Mouse (Mus musculus): ENCODE data around the gene Bmper.

DNA sequence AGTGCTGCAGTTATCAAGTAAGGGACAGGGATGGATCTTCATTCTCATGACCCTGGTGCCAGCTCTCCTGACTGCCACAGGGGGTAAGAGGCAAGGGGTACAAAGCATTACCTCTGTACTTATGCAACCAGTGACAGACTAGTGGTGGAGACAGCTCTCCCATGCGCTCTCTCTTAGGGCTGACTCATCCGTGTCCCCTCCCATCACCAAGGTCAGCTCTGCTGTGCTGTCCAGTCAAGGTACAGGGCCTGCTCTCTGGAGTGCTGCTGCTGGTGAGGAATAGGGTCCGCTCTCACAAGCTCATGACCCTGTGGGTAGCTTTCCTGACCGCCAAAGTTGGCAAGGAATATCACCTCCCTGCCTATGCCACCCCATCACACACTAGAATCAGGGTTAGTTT lies 222.1 kb downstream of the Bmper start:
- no peak for TF ChIP-seq CTCF (IDR thresholded peaks at IDR 0.05; ENCODE audit: low read depth, low read length)
- no peak for TF ChIP-seq GATA1 (IDR thresholded peaks at IDR 0.05; ENCODE audit: borderline replicate concordance, low read length)
- no peak for TF ChIP-seq TAL1 (conservative IDR thresholded peaks at IDR 0.05; ENCODE audit: low read depth, low read length)
- no peak for TF ChIP-seq GATA2 (IDR thresholded peaks at IDR 0.05; ENCODE audit: borderline replicate concordance, low read depth, low read length)
